Mouse (Mus musculus) heart, embryonic 16.5 days (tissue): ENCODE results near the gene Arid4b. TPM values are rescaled to one million over a fixed set of nuclear protein-coding genes. Genes with fewer than 3 reads are reported as not detected.
"Not testable (repeated sequence)": the region's sequence is repeated elsewhere in the genome, so short reads cannot be mapped to it uniquely, and the experiment has no call there.

ENCODE experiments used
- ATAC-seq: fragments of 200-750 bp; cut with Nextera tagmentation; replicated peaks from 2 replicates; pipeline ENCODE4 v1.8.0; 2017; ENCODE audit warnings: moderate number of reproducible peaks; ENCODE audit not compliant: insufficient read depth, low FRiP score; ENCODE audit errors: extremely low read depth
- H3K27ac ChIP-seq: fragments of 300-500 bp; sonication (generic); 2 replicates; pipeline ENCODE4 v1.5.1; 2014; ENCODE audit warnings: mild to moderate bottlenecking, low read length, control low read depth, moderate library complexity
- H3K27me3 ChIP-seq: fragments of 300-500 bp; sonication (generic); 2 replicates; pipeline ENCODE4 v1.6.1; 2014; ENCODE audit warnings: low read length, mixed read lengths; ENCODE audit not compliant: control insufficient read depth, insufficient read depth
- H3K36me3 ChIP-seq: fragments of 300-500 bp; sonication (generic); 2 replicates; pipeline ENCODE4 v1.6.1; 2014; ENCODE audit not compliant: control insufficient read depth, insufficient read depth
- H3K4me1 ChIP-seq: fragments of 300-500 bp; sonication (generic); 2 replicates; pipeline ENCODE4 v1.6.1; 2014; ENCODE audit warnings: low read length, mixed read lengths; ENCODE audit not compliant: control insufficient read depth, insufficient read depth
- H3K4me2 ChIP-seq: fragments of 300-500 bp; sonication (generic); 2 replicates; pipeline ENCODE4 v1.6.1; 2014; ENCODE audit warnings: low read depth, mild to moderate bottlenecking, control low read depth, low read length
- H3K4me3 ChIP-seq: fragments of 300-500 bp; sonication (generic); 2 replicates; pipeline ENCODE4 v1.5.1; 2014; ENCODE audit warnings: mild to moderate bottlenecking, control low read depth, low read length
- H3K9ac ChIP-seq: fragments of 300-500 bp; sonication (generic); 2 replicates; pipeline ENCODE4 v1.6.1; 2014; ENCODE audit warnings: low read length, control low read depth
- H3K9me3 ChIP-seq: fragments of 300-500 bp; sonication (generic); replicated peaks from 2 replicates; pipeline ENCODE4 v1.6.1; 2016; ENCODE audit warnings: low read length; ENCODE audit not compliant: control insufficient read depth
- WGBS: fragments of 180-500 bp; shearing (Covaris S2); extraction: QIAGEN DNeasy Blood & Tissue Kit; methylation state at CpG from one replicate; pipeline ENCODE4 v1.1.7; 2014; 5-methylcytosine and 5-hydroxymethylcytosine counted together
- polyA plus RNA-seq: library from polyadenylated mRNA; unstranded; fragments of >200 nt; fragmentation: Nextera tagmentation; extraction: Ambion mirVana; gene quantifications from 2 replicates; pipeline ENCODE4 v1.2.1, GENCODE M21; 2015

Arid4b gene
- polyA plus RNA-seq: 39.5 and 46.7 TPM in 2 replicates

- Histone ChIP-seq H3K36me3 (peaks cover 3% of the 10 kb centered on the region; the same call in 1 of the 2 replicates), H3K9me3 (no peaks in the 10 kb centered on the region), H3K4me3 (peak within 1 kb of the TSS; percentile 92), H3K4me1 (peaks cover 16% of the 10 kb centered on the region), H3K27me3 (no peaks in the 10 kb centered on the region), H3K27ac (peak within 1 kb of the TSS; percentile 97), H3K4me2 (peak within 1 kb of the TSS; percentile 81), H3K9ac (peak within 1 kb of the TSS; percentile 96)
- under 1% methylated on average over 62 of the region's 64 CpGs for WGBS
- ATAC-seq: peak; percentile 97
Observed at GRCm38 (mm10) chr13:14063013-14063941, at the start of gene Arid4b, which contains the start of gene Ggps1. Gene Arid4b (plus strand): TSS chr13:14063232. Gene Ggps1 (minus strand): TSS chr13:14063488.

- ATAC-seq: no peak
- Histone ChIP-seq H3K27me3 (no peaks in the 10 kb centered on the region), H3K4me3 (no peak overlapping the region), H3K9ac (no peak overlapping the region), H3K36me3 (peaks cover 11% of the 10 kb centered on the region), H3K27ac (no peak overlapping the region), H3K9me3 (no peaks in the 10 kb centered on the region), H3K4me1 (no peaks in the 10 kb centered on the region), H3K4me2 (no peak overlapping the region)
- 86% methylated on average over 2 of the region's 2 CpGs for WGBS
Observed at GRCm38 (mm10) chr13:14014001-14014400, 49.0 kb upstream of the Arid4b start.

- ATAC-seq: no peak
- Histone ChIP-seq H3K27me3 (no peaks in the 10 kb centered on the region), H3K27ac (no peak overlapping the region), H3K36me3 (peaks cover 11% of the 10 kb centered on the region), H3K9me3 (no peaks in the 10 kb centered on the region), H3K4me1 (no peaks in the 10 kb centered on the region), H3K9ac (no peak overlapping the region), H3K4me3 (no peak overlapping the region), H3K4me2 (no peak overlapping the region)
- WGBS: 85% methylated on average over 4 of the region's 4 CpGs
Observed at GRCm38 (mm10) chr13:14014540-14014939, 48.5 kb upstream of the Arid4b start.

- Histone ChIP-seq H3K27ac (no peak overlapping the region), H3K4me2 (no peak overlapping the region), H3K9me3 (no peaks in the 10 kb centered on the region), H3K36me3 (peaks cover 12% of the 10 kb centered on the region), H3K4me3 (no peak overlapping the region), H3K4me1 (no peaks in the 10 kb centered on the region), H3K9ac (no peak overlapping the region), H3K27me3 (no peaks in the 10 kb centered on the region)
- WGBS: 90% methylated on average over 6 of the region's 6 CpGs
- no peak for ATAC-seq
Observed at GRCm38 (mm10) chr13:14015609-14016008, 47.4 kb upstream of the Arid4b start.

GRCm38 (mm10) chr13:14018283-14018682 is 44.7 kb upstream of the Arid4b start:
- no peaks in the 10 kb centered on the region for H3K27me3 ChIP-seq
- peaks cover 9% of the 10 kb centered on the region; the same call in 1 of the 2 replicates for H3K36me3 ChIP-seq
- no peak overlapping the region for H3K9ac ChIP-seq
- H3K4me2 ChIP-seq: no peak overlapping the region
- no peak overlapping the region for H3K4me3 ChIP-seq
- H3K4me1 ChIP-seq: no peaks in the 10 kb centered on the region
- H3K9me3 ChIP-seq: no peaks in the 10 kb centered on the region
- no peak overlapping the region for H3K27ac ChIP-seq
- ATAC-seq: no peak

GRCm38 (mm10) chr13:14018852-14019251 is 44.2 kb upstream of the Arid4b start:
- no peak overlapping the region for H3K27ac ChIP-seq
- no peak overlapping the region for H3K4me2 ChIP-seq
- no peaks in the 10 kb centered on the region for H3K27me3 ChIP-seq
- H3K9ac ChIP-seq: no peak overlapping the region
- H3K36me3 ChIP-seq: peaks cover 9% of the 10 kb centered on the region; the same call in 1 of the 2 replicates
- no peaks in the 10 kb centered on the region for H3K4me1 ChIP-seq
- ATAC-seq: no peak
- no peak overlapping the region for H3K4me3 ChIP-seq
- no peaks in the 10 kb centered on the region for H3K9me3 ChIP-seq
- WGBS: 85% methylated on average over 3 of the region's 3 CpGs

- 42% methylated on average over 11 of the region's 12 CpGs for WGBS
- ATAC-seq: not testable (repeated sequence)
Observed at GRCm38 (mm10) chr13:14021417-14021816, 41.6 kb upstream of the Arid4b start.

GRCm38 (mm10) chr13:14025554-14025953 is 37.5 kb upstream of the Arid4b start:
- Histone ChIP-seq H3K9ac (no peak overlapping the region), H3K9me3 (no peaks in the 10 kb centered on the region), H3K27ac (no peak overlapping the region), H3K4me1 (no peaks in the 10 kb centered on the region), H3K36me3 (peaks cover 10% of the 10 kb centered on the region), H3K4me2 (no peak overlapping the region), H3K27me3 (no peaks in the 10 kb centered on the region), H3K4me3 (no peak overlapping the region)
- 95% methylated on average over 6 of the region's 6 CpGs for WGBS
- ATAC-seq: no peak

More at GRCm38 (mm10) chr13:14021417-14021816, 41.6 kb upstream of the Arid4b start:
- not testable (repeated sequence) for H3K9ac ChIP-seq, H3K36me3 ChIP-seq, H3K27me3 ChIP-seq, H3K9me3 ChIP-seq, H3K4me1 ChIP-seq, H3K27ac ChIP-seq, H3K4me3 ChIP-seq, H3K4me2 ChIP-seq

- ATAC-seq: no peak
- Histone ChIP-seq H3K27ac (no peak overlapping the region), H3K4me2 (no peak overlapping the region), H3K4me3 (no peak overlapping the region), H3K27me3 (no peaks in the 10 kb centered on the region), H3K9ac (no peak overlapping the region), H3K36me3 (peaks cover 10% of the 10 kb centered on the region), H3K4me1 (no peaks in the 10 kb centered on the region), H3K9me3 (no peaks in the 10 kb centered on the region)
- WGBS: 93% methylated on average over 6 of the region's 6 CpGs
Observed at GRCm38 (mm10) chr13:14026154-14026820, 36.7 kb upstream of the Arid4b start.
